Mouse (Mus musculus): Measurements from ENCODE around the gene Gm12216.

DNA sequence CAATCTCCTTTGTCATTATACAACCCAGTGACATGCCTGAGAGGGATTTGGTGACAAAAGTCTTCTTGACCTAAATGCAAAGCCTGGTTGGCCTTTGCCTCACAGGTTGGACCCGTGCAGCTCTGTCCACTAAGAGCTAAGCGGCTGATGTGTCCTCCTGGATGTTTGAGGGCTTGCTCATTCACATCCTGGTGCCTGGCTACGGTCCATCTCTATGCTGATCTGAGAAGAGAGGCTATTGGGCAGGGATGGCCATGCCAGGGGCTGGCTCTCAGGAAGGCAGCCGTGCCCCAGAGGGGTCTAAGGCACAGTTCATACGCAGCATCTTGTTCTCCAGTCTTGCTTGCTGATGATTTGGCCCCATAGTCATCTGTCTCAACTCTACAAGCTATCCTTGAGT lies 21.3 kb downstream of the Gm12216 start:
- TF ChIP-seq POLR2A (IDR thresholded peaks at IDR 0.05; ENCODE audit: extremely low read depth, insufficient read depth, low read length) (no peak), CTCF (IDR thresholded peaks at IDR 0.05; ENCODE audit: low read depth, low read length) (no peak)

Data from liver, adult 2 months (tissue).